Mouse (Mus musculus) erythroid progenitor cell, adult 5-6 weeks (primary cell): ENCODE results near the gene Rbm5. TPM values are rescaled to one million over a fixed set of nuclear protein-coding genes. Genes with fewer than 3 reads are reported as not detected.

Source experiments
- ATAC-seq: replicated peaks from 2 replicates; pipeline ENCODE4 v1.8.0; 2016; ENCODE audit warnings: moderate number of reproducible peaks, mild to moderate bottlenecking, moderate TSS enrichment, inconsistent platforms; ENCODE audit not compliant: poor library complexity, low FRiP score, severe bottlenecking
- total RNA-seq, 2 experiments: library from RNA; stranded (forward) in 1 of 2; stranded (reverse) in 1 of 2; fragments of 150-400 nt in 1 of 2; fragments of 186-747, 209-891 nt in 1 of 2; gene quantifications; 2 replicates each; pipeline versions ENCODE4 v1.2.3 to v1.2.4; 2015 to 2017; ENCODE audit warnings: low replicate concordance in 2 of 2

Rbm5 gene
- total RNA-seq, 2 experiments from 2014 or later, result 283 to 374 TPM

GRCm38 (mm10) chr9:107703337-107704122 lies 67.3 kb downstream of the Rbm5 start:
- ATAC-seq, result no peak

GRCm38 (mm10) chr9:107702606-107703185 lies 68.1 kb downstream of the Rbm5 start:
- no peak for ATAC-seq

GRCm38 (mm10) chr9:107701594-107701993 lies 69.2 kb downstream of the Rbm5 start:
- ATAC-seq, result no peak

GRCm38 (mm10) chr9:107700114-107700571 lies 70.7 kb downstream of the Rbm5 start:
- no peak for ATAC-seq

- ATAC-seq, result no peak
Measured at GRCm38 (mm10) chr9:107699376-107699980, 71.3 kb downstream of the Rbm5 start.

GRCm38 (mm10) chr9:107698611-107699190 lies 72.1 kb downstream of the Rbm5 start:
- no peak for ATAC-seq

GRCm38 (mm10) chr9:107697811-107698521 lies 72.8 kb downstream of the Rbm5 start:
- ATAC-seq, result no peak

- ATAC-seq, result no peak
Measured at GRCm38 (mm10) chr9:107696845-107697610, 73.8 kb downstream of the Rbm5 start.

GRCm38 (mm10) chr9:107696106-107696479 lies 74.7 kb downstream of the Rbm5 start:
- no peak for ATAC-seq

GRCm38 (mm10) chr9:107695441-107696105 lies 75.2 kb downstream of the Rbm5 start:
- ATAC-seq, result no peak

GRCm38 (mm10) chr9:107694627-107695026 lies 76.2 kb downstream of the Rbm5 start:
- ATAC-seq, result no peak

GRCm38 (mm10) chr9:107693433-107693987 lies 77.3 kb downstream of the Rbm5 start:
- no peak for ATAC-seq

GRCm38 (mm10) chr9:107692785-107693184 lies 78.0 kb downstream of the Rbm5 start:
- no peak for ATAC-seq

- ATAC-seq, result no peak
Measured at GRCm38 (mm10) chr9:107690391-107690790, 80.4 kb downstream of the Rbm5 start.

Other genes with a start within 250 kb of the Rbm5 start
- gene Tmem115, start 237.1 kb downstream of the Rbm5 start, total RNA-seq (2015; ENCODE audit: low replicate concordance), result 0.72 and 3.8 TPM in 2 replicates
- 2.6 and 8.4 TPM in 2 replicates for gene Tmem115, start 237.1 kb downstream of the Rbm5 start, total RNA-seq (2017; ENCODE audit: low replicate concordance)
- not detected in 2 replicates for gene Cyb561d2, start 228.8 kb downstream of the Rbm5 start, total RNA-seq (2015; ENCODE audit: low replicate concordance)
- 1.8 and 2.9 TPM in 2 replicates for gene Cyb561d2, start 228.8 kb downstream of the Rbm5 start, total RNA-seq (2017; ENCODE audit: low replicate concordance)
- gene Nprl2, start 228.8 kb downstream of the Rbm5 start, total RNA-seq (2015; ENCODE audit: low replicate concordance), result 1.4 and 31.4 TPM in 2 replicates
- gene Nprl2, start 228.8 kb downstream of the Rbm5 start, total RNA-seq (2017; ENCODE audit: low replicate concordance), result 1.1 and 1.2 TPM in 2 replicates
- not detected in 2 replicates for gene Zmynd10, start 223.7 kb downstream of the Rbm5 start, total RNA-seq (2015; ENCODE audit: low replicate concordance)
- gene Zmynd10, start 223.7 kb downstream of the Rbm5 start, total RNA-seq (2017; ENCODE audit: low replicate concordance), result not detected in 2 replicates
- gene Rassf1, start 219.4 kb downstream of the Rbm5 start, total RNA-seq (2015; ENCODE audit: low replicate concordance), result 24.5 and 35.2 TPM in 2 replicates
- gene Rassf1, start 219.4 kb downstream of the Rbm5 start, total RNA-seq (2017; ENCODE audit: low replicate concordance), result 31.4 and 31.7 TPM in 2 replicates
- 9.6 and 16.9 TPM in 2 replicates for gene Tusc2, start 207.7 kb downstream of the Rbm5 start, total RNA-seq (2015; ENCODE audit: low replicate concordance)
- 8.9 and 19.1 TPM in 2 replicates for gene Tusc2, start 207.7 kb downstream of the Rbm5 start, total RNA-seq (2017; ENCODE audit: low replicate concordance)
- gene Hyal2, start 203.1 kb downstream of the Rbm5 start, total RNA-seq (2015; ENCODE audit: low replicate concordance), result 2.5 and 6.5 TPM in 2 replicates
- 0.30 and 4.5 TPM in 2 replicates for gene Hyal2, start 203.1 kb downstream of the Rbm5 start, total RNA-seq (2017; ENCODE audit: low replicate concordance)
- 7.1 and 12.6 TPM in 2 replicates for gene Hyal1, start 194.1 kb downstream of the Rbm5 start, total RNA-seq (2015; ENCODE audit: low replicate concordance)
- gene Hyal1, start 194.1 kb downstream of the Rbm5 start, total RNA-seq (2017; ENCODE audit: low replicate concordance), result 8.0 TPM in 1 of 2 replicates, not detected in the other
- gene Naa80, start 192.1 kb downstream of the Rbm5 start, total RNA-seq (2015; ENCODE audit: low replicate concordance), result 15.5 and 24.5 TPM in 2 replicates
- gene Naa80, start 192.1 kb downstream of the Rbm5 start, total RNA-seq (2017; ENCODE audit: low replicate concordance), result 12.3 and 17.7 TPM in 2 replicates
- 4.2 and 8.6 TPM in 2 replicates for gene Hyal3, start 190.2 kb downstream of the Rbm5 start, total RNA-seq (2015; ENCODE audit: low replicate concordance)
- 0.64 TPM in 1 of 2 replicates, not detected in the other for gene Hyal3, start 190.2 kb downstream of the Rbm5 start, total RNA-seq (2017; ENCODE audit: low replicate concordance)
- gene Ifrd2, start 183.4 kb downstream of the Rbm5 start, total RNA-seq (2015; ENCODE audit: low replicate concordance), result 206 and 249 TPM in 2 replicates
- 122 and 166 TPM in 2 replicates for gene Ifrd2, start 183.4 kb downstream of the Rbm5 start, total RNA-seq (2017; ENCODE audit: low replicate concordance)
- gene Sema3b, start 161.8 kb downstream of the Rbm5 start, total RNA-seq (2015; ENCODE audit: low replicate concordance), result not detected in 2 replicates
- not detected in 2 replicates for gene Sema3b, start 161.8 kb downstream of the Rbm5 start, total RNA-seq (2017; ENCODE audit: low replicate concordance)
- 382 and 420 TPM in 2 replicates for gene Gnai2, start 135.6 kb downstream of the Rbm5 start, total RNA-seq (2015; ENCODE audit: low replicate concordance)
- 334 and 357 TPM in 2 replicates for gene Gnai2, start 135.6 kb downstream of the Rbm5 start, total RNA-seq (2017; ENCODE audit: low replicate concordance)
- gene Slc38a3, start 101.5 kb downstream of the Rbm5 start, total RNA-seq (2015; ENCODE audit: low replicate concordance), result not detected in 2 replicates
- gene Slc38a3, start 101.5 kb downstream of the Rbm5 start, total RNA-seq (2017; ENCODE audit: low replicate concordance), result not detected in 2 replicates
- gene Gnat1, start 91.3 kb downstream of the Rbm5 start, total RNA-seq (2015; ENCODE audit: low replicate concordance), result not detected in 2 replicates
- 1.9 TPM in 1 of 2 replicates, not detected in the other for gene Gnat1, start 91.3 kb downstream of the Rbm5 start, total RNA-seq (2017; ENCODE audit: low replicate concordance)
- gene Sema3f, start 60.5 kb downstream of the Rbm5 start, total RNA-seq (2015; ENCODE audit: low replicate concordance), result not detected in 2 replicates
- gene Sema3f, start 60.5 kb downstream of the Rbm5 start, total RNA-seq (2017; ENCODE audit: low replicate concordance), result not detected in 2 replicates
- 176 and 204 TPM in 2 replicates for gene Rbm6, start 102.2 kb upstream of the Rbm5 start, total RNA-seq (2015; ENCODE audit: low replicate concordance)
- 216 and 260 TPM in 2 replicates for gene Rbm6, start 102.2 kb upstream of the Rbm5 start, total RNA-seq (2017; ENCODE audit: low replicate concordance)
- not detected in 2 replicates for gene Mon1a, start 117.2 kb upstream of the Rbm5 start, total RNA-seq (2015; ENCODE audit: low replicate concordance)
- gene Mon1a, start 117.2 kb upstream of the Rbm5 start, total RNA-seq (2017; ENCODE audit: low replicate concordance), result 0.64 and 3.3 TPM in 2 replicates
- not detected in 2 replicates for gene Mst1r, start 135.9 kb upstream of the Rbm5 start, total RNA-seq (2015; ENCODE audit: low replicate concordance)
- gene Mst1r, start 135.9 kb upstream of the Rbm5 start, total RNA-seq (2017; ENCODE audit: low replicate concordance), result not detected in 2 replicates
- not detected in 2 replicates for gene Actl11, start 157.5 kb upstream of the Rbm5 start, total RNA-seq (2015; ENCODE audit: low replicate concordance)
- gene Actl11, start 157.5 kb upstream of the Rbm5 start, total RNA-seq (2017; ENCODE audit: low replicate concordance), result not detected in 2 replicates
- gene Camkv, start 164.7 kb upstream of the Rbm5 start, total RNA-seq (2015; ENCODE audit: low replicate concordance), result not detected in 2 replicates
- 0.13 TPM in 1 of 2 replicates, not detected in the other for gene Camkv, start 164.7 kb upstream of the Rbm5 start, total RNA-seq (2017; ENCODE audit: low replicate concordance)
- 12.6 and 19.3 TPM in 2 replicates for gene Traip, start 179.1 kb upstream of the Rbm5 start, total RNA-seq (2015; ENCODE audit: low replicate concordance)
- 50.4 and 51.5 TPM in 2 replicates for gene Traip, start 179.1 kb upstream of the Rbm5 start, total RNA-seq (2017; ENCODE audit: low replicate concordance)
- 365 and 400 TPM in 2 replicates for gene Uba7, start 204.5 kb upstream of the Rbm5 start, total RNA-seq (2015; ENCODE audit: low replicate concordance)
- gene Uba7, start 204.5 kb upstream of the Rbm5 start, total RNA-seq (2017; ENCODE audit: low replicate concordance), result 262 and 332 TPM in 2 replicates
- gene Gm20661, start 212.1 kb upstream of the Rbm5 start, total RNA-seq (2015; ENCODE audit: low replicate concordance), result 1.1 TPM in 1 of 2 replicates, not detected in the other
- 0.64 and 4.2 TPM in 2 replicates for gene Gm20661, start 212.1 kb upstream of the Rbm5 start, total RNA-seq (2017; ENCODE audit: low replicate concordance)
- gene Inka1, start 214.9 kb upstream of the Rbm5 start, total RNA-seq (2015; ENCODE audit: low replicate concordance), result 26.0 and 44.3 TPM in 2 replicates
- gene Inka1, start 214.9 kb upstream of the Rbm5 start, total RNA-seq (2017; ENCODE audit: low replicate concordance), result 34.4 and 43.8 TPM in 2 replicates
- 14.8 TPM in 1 of 2 replicates, not detected in the other for gene Cdhr4, start 221.5 kb upstream of the Rbm5 start, total RNA-seq (2015; ENCODE audit: low replicate concordance)
- gene Cdhr4, start 221.5 kb upstream of the Rbm5 start, total RNA-seq (2017; ENCODE audit: low replicate concordance), result 13.3 TPM in 1 of 2 replicates, not detected in the other
- gene Gm20662, start 225.4 kb upstream of the Rbm5 start, total RNA-seq (2015; ENCODE audit: low replicate concordance), result not detected in 2 replicates
- not detected in 2 replicates for gene Gm20662, start 225.4 kb upstream of the Rbm5 start, total RNA-seq (2017; ENCODE audit: low replicate concordance)
- 46.5 and 62.5 TPM in 2 replicates for gene Ip6k1, start 231.5 kb upstream of the Rbm5 start, total RNA-seq (2015; ENCODE audit: low replicate concordance)
- gene Ip6k1, start 231.5 kb upstream of the Rbm5 start, total RNA-seq (2017; ENCODE audit: low replicate concordance), result 71.1 and 159 TPM in 2 replicates